Comparison of ENCODE assay signal across 9 mouse cellular contexts in genomic region chr13:52624038-52624437, GRCm38 (mm10). TPM values are rescaled to one million over a fixed set of nuclear protein-coding genes. Genes with fewer than 3 reads are reported as not detected.
DNase-seq lines count a peak whose midpoint lies in the region; ATAC-seq lines count a peak whose summit lies in the region.
"Had no signal": no experiment of that assay in that cellular context is flagged by ENCODE, and none has a peak within 500 bp of the region (broad histone marks: within the 10 kb centered on the region; RNA-seq: fewer than 3 reads in every experiment).

No protein-coding gene starts in this region.

- H3K36me3 ChIP-seq in hindbrain, embryonic 14.5 days (replicated peaks; ENCODE audit: control insufficient read depth, insufficient read depth), result no peaks in the 10 kb centered on the region
- no peaks in the 10 kb centered on the region for H3K36me3 ChIP-seq in hindbrain, embryonic 12.5 days
- H3K36me3 ChIP-seq: embryonic facial prominence, embryonic 15.5 days had no signal

- DNase-seq in hindbrain, embryonic 14.5 days (ENCODE audit: low spot score), result peak; percentile 71
- DNase-seq in adrenal gland, adult 2 months, result peak; percentile 60
- DNase-seq in embryo, embryonic 11 days, result peak; percentile 74
- DNase-seq in heart, postnatal 4 days, result peak; percentile 85
- peak; percentile 73 for DNase-seq in left cerebral cortex, postnatal 4 days
- peak; percentile 17 for DNase-seq in ovary, postnatal 10 days (ENCODE audit: low spot score)
- DNase-seq in thymus, postnatal 10 days (ENCODE audit: low spot score in 2 of 2), result peak; percentile 70 to 87

- no peak overlapping the region for H3K27ac ChIP-seq in hindbrain, embryonic 14.5 days
- H3K27ac ChIP-seq in hindbrain, embryonic 12.5 days, result no peak overlapping the region
- H3K27ac ChIP-seq: embryonic facial prominence, embryonic 15.5 days had no signal

- 67% methylated on average over 4 of the region's 4 CpGs for WGBS in hindbrain, embryonic 14.5 days
- 68% methylated on average over 4 of the region's 4 CpGs for WGBS in hindbrain, embryonic 12.5 days

- no peak overlapping the region for H3K9ac ChIP-seq in hindbrain, embryonic 14.5 days
- no peak overlapping the region for H3K9ac ChIP-seq in hindbrain, embryonic 12.5 days
- H3K9ac ChIP-seq: embryonic facial prominence, embryonic 15.5 days had no signal

- no peak overlapping the region for H3K4me3 ChIP-seq in hindbrain, embryonic 14.5 days (replicated peaks; ENCODE audit: low read length)
- no peak overlapping the region for H3K4me3 ChIP-seq in hindbrain, embryonic 12.5 days
- H3K4me3 ChIP-seq: embryonic facial prominence, embryonic 15.5 days had no signal

- H3K4me2 ChIP-seq in hindbrain, embryonic 14.5 days (replicated peaks), result no peak overlapping the region
- H3K4me2 ChIP-seq in hindbrain, embryonic 12.5 days (replicated peaks), result no peak overlapping the region
- H3K4me2 ChIP-seq: embryonic facial prominence, embryonic 15.5 days had no signal

- no peaks in the 10 kb centered on the region for H3K27me3 ChIP-seq in hindbrain, embryonic 14.5 days (ENCODE audit: control insufficient read depth, insufficient read depth, low read length)
- H3K27me3 ChIP-seq in hindbrain, embryonic 12.5 days, result no peaks in the 10 kb centered on the region
- H3K27me3 ChIP-seq: embryonic facial prominence, embryonic 15.5 days had no signal

- intact Hi-C loops in left cerebral cortex, postnatal 4 days (cut with DNase I), result loop anchor here (10.0 kb wide), 1 partner anchor 789 kb away; no protein-coding TSS in a partner anchor

- H3K9me3 ChIP-seq in hindbrain, embryonic 14.5 days (ENCODE audit: control insufficient read depth, low read length), result no peaks in the 10 kb centered on the region
- H3K9me3 ChIP-seq in hindbrain, embryonic 12.5 days (replicated peaks), result no peaks in the 10 kb centered on the region
- H3K9me3 ChIP-seq: embryonic facial prominence, embryonic 15.5 days had no signal

- H3K4me1 ChIP-seq in hindbrain, embryonic 14.5 days (replicated peaks; ENCODE audit: control insufficient read depth, insufficient read depth, low read length), result no peaks in the 10 kb centered on the region
- H3K4me1 ChIP-seq in hindbrain, embryonic 12.5 days, result no peaks in the 10 kb centered on the region
- H3K4me1 ChIP-seq: embryonic facial prominence, embryonic 15.5 days had no signal

- ATAC-seq in hindbrain, embryonic 14.5 days (ENCODE audit: low FRiP score), result no peak
- no peak for ATAC-seq in hindbrain, embryonic 12.5 days (ENCODE audit: low FRiP score)

RNA-seq across cellular contexts. Expression of gene Syk, which starts 41.1 kb away (rescaled TPM):
- polyA plus RNA-seq in hindbrain, embryonic 14.5 days (2014; fragmentation: Nextera tagmentation; extraction: Ambion mirVana), result 1.6 and 2.0 TPM in 2 replicates
- 3.9 and 4.1 TPM in 2 replicates for polyA plus RNA-seq in hindbrain, embryonic 12.5 days (2016; fragmentation: Nextera tagmentation; extraction: Ambion mirVana)
- total RNA-seq in adrenal gland, adult 2 months (2021), result 1 to 10 TPM; 5.1 to 5.8 TPM
- 1.6 and 1.8 TPM in 2 replicates for polyA plus RNA-seq in adrenal gland, adult 2 months (2012; rRNA removed)
- 10 to 100 TPM; 24.1 to 26.5 TPM for total RNA-seq in heart, postnatal 4 days (2021)
- 1 to 10 TPM; 5.0 to 5.3 TPM for total RNA-seq in left cerebral cortex, postnatal 4 days (2021)

Comparison
In these comparisons a context has a peak if more than half of its experiments do, and no peak if none do; other contexts are left out.
1. DNase-seq: peak in every context shown above with its lines; median percentile 85 in heart, postnatal 4 days; 78 in thymus, postnatal 10 days; 74 in embryo, embryonic 11 days; 73 in left cerebral cortex, postnatal 4 days; 71 in hindbrain, embryonic 14.5 days; 60 in adrenal gland, adult 2 months; 17 in ovary, postnatal 10 days.